Mouse (Mus musculus) liver, embryonic 14.5 days (tissue): ENCODE results near the gene Sh3rf1.

Experiments used
- CTCF ChIP-seq: IDR thresholded peaks from 2 replicates; pipeline ENCODE4 v1.5.1; 2016; ENCODE audit warnings: antibody characterized with exemption, low read depth, control low read depth
- EP300 ChIP-seq: IDR thresholded peaks from 2 replicates; pipeline ENCODE4 v1.6.1; 2016; ENCODE audit warnings: antibody characterized with exemption, low read depth

- no peak for TF ChIP-seq EP300
- no peak for TF ChIP-seq CTCF
Observed at GRCm38 (mm10) chr8:61288676-61289075, 65.0 kb downstream of the Sh3rf1 start.
